Mouse (Mus musculus): ENCODE measurements around the gene Zfp57.

GRCm38 (mm10) chr17:37008161-37008560 lies 7.2 kb downstream of the Zfp57 start:
- no peak for TF ChIP-seq CTCF (IDR thresholded peaks at IDR 0.05; ENCODE audit: control insufficient read depth, insufficient read depth, low read length)
- no peak for TF ChIP-seq POLR2A (IDR thresholded peaks at IDR 0.05; ENCODE audit: borderline replicate concordance, control insufficient read depth, low read depth, low read length)
